Mouse (Mus musculus): ENCODE results near the gene Msantd1.

- TF ChIP-seq ZC3H11A (IDR thresholded peaks at IDR 0.05; ENCODE audit: borderline replicate concordance, low read depth, low read length) (no peak), CHD2 (IDR thresholded peaks at IDR 0.05; ENCODE audit: low read depth, low read length) (no peak), ZNF384 (IDR thresholded peaks at IDR 0.05; ENCODE audit: low read depth, low read length) (no peak), HCFC1 (IDR thresholded peaks at IDR 0.05; ENCODE audit: borderline replicate concordance, insufficient read depth, low read length) (no peak)
These were observed 43.5 kb downstream of the Msantd1 start for GRCm38 (mm10) chr5:34951161-34951834.
